Mouse (Mus musculus) forebrain, embryonic 10.5 days (tissue): Measurements from ENCODE around the gene D630003M21Rik. TPM values are rescaled to one million over a fixed set of nuclear protein-coding genes. Genes with fewer than 3 reads are reported as not detected.
A peak's percentile ranks its signal among the peaks of the same experiment; 100 is the strongest.

Source experiments
- DNase-seq: peaks from one replicate; pipeline ENCODE4 v3.0.0-alpha.2; 2017; ENCODE audit warnings: low spot score; ENCODE audit errors: extremely low spot score
- H3K27ac ChIP-seq: fragments of 300-500 bp; sonication (generic); 2 replicates; pipeline ENCODE4 v1.5.1; 2016; ENCODE audit warnings: mild to moderate bottlenecking
- H3K27me3 ChIP-seq: fragments of 300-500 bp; sonication (generic); 2 replicates; pipeline ENCODE4 v1.6.1; 2016; ENCODE audit warnings: mild to moderate bottlenecking; ENCODE audit not compliant: poor library complexity, severe bottlenecking
- H3K36me3 ChIP-seq: fragments of 300-500 bp; sonication (generic); replicated peaks from 2 replicates; pipeline ENCODE4 v1.6.1; 2016; ENCODE audit warnings: mild to moderate bottlenecking, moderate library complexity
- H3K4me1 ChIP-seq: fragments of 300-500 bp; sonication (generic); 2 replicates; pipeline ENCODE4 v1.6.1; 2016
- H3K4me3 ChIP-seq: fragments of 300-500 bp; sonication (generic); 2 replicates; pipeline ENCODE4 v1.5.1; 2016; ENCODE audit warnings: mild to moderate bottlenecking, moderate library complexity
- H3K9me3 ChIP-seq: fragments of 300-500 bp; sonication (generic); 2 replicates; pipeline ENCODE4 v1.6.1; 2016; ENCODE audit warnings: mild to moderate bottlenecking, moderate library complexity
- WGBS: fragments of 180-500 bp; shearing (Covaris S2); methylation state at CpG from one replicate; pipeline ENCODE4 v1.1.7; 2016; 5-methylcytosine and 5-hydroxymethylcytosine counted together
- polyA plus RNA-seq: library from polyadenylated mRNA; unstranded; fragments of >200 nt; fragmentation: Nextera tagmentation; extraction: Ambion mirVana; gene quantifications from 2 replicates; pipeline ENCODE4 v1.2.1, GENCODE M21; 2016

D630003M21Rik gene
- polyA plus RNA-seq, result 2.3 and 3.1 TPM in 2 replicates

DNA sequence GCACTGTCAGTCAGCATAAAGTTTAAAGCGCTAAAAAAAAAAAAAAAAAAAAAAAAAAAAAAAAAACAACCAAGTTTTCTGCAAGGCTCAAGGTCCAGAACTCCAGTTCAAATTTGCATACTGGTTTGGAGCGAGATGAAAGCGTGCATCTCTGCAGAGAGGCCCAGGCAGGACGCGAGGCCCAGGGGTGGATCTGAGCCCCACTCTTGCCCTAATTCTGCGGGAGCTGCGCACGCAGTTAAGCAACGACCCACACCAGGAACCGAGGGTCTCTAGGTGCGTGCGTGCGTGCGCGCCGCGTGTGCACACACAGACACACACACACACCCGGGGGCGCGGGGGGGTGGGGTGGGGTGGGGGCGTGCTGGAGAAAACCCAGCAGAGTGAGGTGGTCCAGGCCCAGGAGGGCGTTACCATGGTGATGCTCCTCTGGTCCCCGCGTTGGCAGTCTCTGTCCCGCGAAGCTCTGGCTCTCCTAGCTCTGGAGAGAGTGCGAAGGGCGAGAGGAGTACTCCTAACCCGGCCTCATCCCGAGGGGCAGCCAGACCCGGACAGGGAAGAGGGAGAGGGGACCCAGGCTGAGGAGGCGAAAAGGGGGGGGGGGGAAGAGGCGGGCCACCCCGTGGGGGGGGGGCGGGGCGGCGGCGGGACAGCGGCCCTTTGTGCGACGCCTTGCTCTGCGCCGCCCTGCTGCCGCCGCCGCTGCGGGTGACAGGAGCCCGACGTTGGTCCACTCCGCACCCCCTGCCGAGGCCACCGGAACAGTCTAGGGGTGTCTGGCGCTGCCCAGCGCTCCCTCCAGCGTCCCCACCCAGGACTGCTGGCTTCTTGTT is at the start of gene D630003M21Rik:
Gene D630003M21Rik, minus strand, starts transcription at position 553 of the 833 bp plus-strand sequence.
- Histone ChIP-seq H3K9me3 (no peaks in the 10 kb centered on the region), H3K36me3 (no peaks in the 10 kb centered on the region), H3K27me3 (peaks cover 32% of the 10 kb centered on the region), H3K4me1 (peaks cover 36% of the 10 kb centered on the region), H3K4me3 (peak within 1 kb of the TSS; percentile 64), H3K27ac (peak within 1 kb of the TSS; percentile 82)
- under 1% methylated on average over 49 of the region's 55 CpGs for WGBS
- DNase-seq, result peak; percentile 67

DNA sequence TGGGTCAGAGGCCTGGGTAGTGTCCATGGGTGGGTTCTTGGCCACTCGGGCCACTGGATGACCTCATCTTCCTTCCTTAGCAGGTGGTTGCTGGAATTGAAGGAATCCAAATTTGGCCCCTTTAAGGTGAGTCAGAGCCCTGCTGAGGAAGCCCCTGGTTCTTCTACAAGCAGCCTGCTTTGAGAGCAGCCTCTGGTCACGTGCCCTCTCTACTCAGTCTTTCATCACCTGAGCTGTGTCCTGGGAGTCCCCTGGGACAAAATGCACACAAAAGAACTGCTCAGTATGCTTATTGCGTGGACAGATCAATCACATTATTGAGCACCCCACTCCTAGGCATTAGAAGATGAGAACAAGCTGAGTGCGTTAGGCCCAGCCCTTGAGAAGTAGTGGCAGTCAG is 47.9 kb upstream of the D630003M21Rik start:
- WGBS, result 85% methylated on average over 4 of the region's 4 CpGs
- H3K4me1 ChIP-seq, result peaks cover 31% of the 10 kb centered on the region

DNA sequence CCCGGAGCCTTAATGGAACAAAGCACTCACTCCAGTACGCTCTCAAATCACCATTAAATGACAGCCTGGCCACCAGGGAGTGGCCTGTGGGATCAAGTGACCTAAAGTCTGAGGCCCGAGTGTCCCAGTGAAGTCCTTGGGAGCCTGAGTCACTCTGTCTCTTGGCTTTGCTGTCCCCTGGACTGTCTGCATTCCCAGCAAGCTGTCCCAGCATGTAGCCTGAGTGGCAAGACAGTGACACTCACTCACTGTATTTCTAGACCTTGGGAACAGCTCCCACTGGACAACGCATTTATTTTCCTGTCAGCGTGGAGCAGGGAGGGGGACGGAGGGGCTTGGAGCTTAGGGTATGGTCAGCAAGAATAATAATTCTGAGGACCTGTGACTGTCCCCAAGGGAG is 47.4 kb upstream of the D630003M21Rik start:
- H3K27ac ChIP-seq, result no peak overlapping the region
- WGBS, result 80% methylated on average over 6 of the region's 6 CpGs
- no peak overlapping the region for H3K4me3 ChIP-seq
- H3K4me1 ChIP-seq, result peaks cover 27% of the 10 kb centered on the region
- no peak for DNase-seq
- no peaks in the 10 kb centered on the region for H3K27me3 ChIP-seq
- no peaks in the 10 kb centered on the region for H3K9me3 ChIP-seq
- no peaks in the 10 kb centered on the region for H3K36me3 ChIP-seq

More for the DNA sequence above, 47.9 kb upstream of the D630003M21Rik start:
- no peak overlapping the region for H3K27ac ChIP-seq
- H3K27me3 ChIP-seq, result 0 out of 2 replicates have a peak, but pooled peaks cover 2% of the 10 kb centered on the region
- no peaks in the 10 kb centered on the region for H3K9me3 ChIP-seq
- H3K36me3 ChIP-seq, result no peaks in the 10 kb centered on the region
- no peak overlapping the region for H3K4me3 ChIP-seq
- no peak for DNase-seq

DNA sequence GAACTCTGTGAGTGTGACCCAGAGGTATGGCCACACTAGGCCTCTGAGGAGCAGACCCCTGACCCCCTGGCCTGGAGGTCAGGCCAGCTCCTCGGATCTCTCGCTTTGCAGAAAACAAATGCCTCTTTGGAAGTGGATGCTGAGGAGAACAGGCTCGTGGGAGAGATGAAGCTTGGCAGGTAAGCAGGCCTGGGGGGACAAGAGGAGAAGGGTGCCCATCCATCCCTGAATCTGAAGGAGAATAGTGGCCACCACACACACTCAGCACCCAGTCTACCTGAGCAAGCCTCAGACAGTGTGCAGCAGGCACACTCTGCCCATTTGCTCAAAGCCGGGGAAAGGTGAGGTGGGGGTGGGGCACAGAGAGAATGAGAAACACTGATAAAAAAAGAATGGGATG is 46.8 kb upstream of the D630003M21Rik start:
- WGBS, result 74% methylated on average over 4 of the region's 4 CpGs
- Histone ChIP-seq H3K9me3 (no peaks in the 10 kb centered on the region), H3K27me3 (no peaks in the 10 kb centered on the region), H3K36me3 (no peaks in the 10 kb centered on the region), H3K27ac (no peak overlapping the region), H3K4me3 (no peak overlapping the region), H3K4me1 (peaks cover 22% of the 10 kb centered on the region)
- DNase-seq, result no peak

DNA sequence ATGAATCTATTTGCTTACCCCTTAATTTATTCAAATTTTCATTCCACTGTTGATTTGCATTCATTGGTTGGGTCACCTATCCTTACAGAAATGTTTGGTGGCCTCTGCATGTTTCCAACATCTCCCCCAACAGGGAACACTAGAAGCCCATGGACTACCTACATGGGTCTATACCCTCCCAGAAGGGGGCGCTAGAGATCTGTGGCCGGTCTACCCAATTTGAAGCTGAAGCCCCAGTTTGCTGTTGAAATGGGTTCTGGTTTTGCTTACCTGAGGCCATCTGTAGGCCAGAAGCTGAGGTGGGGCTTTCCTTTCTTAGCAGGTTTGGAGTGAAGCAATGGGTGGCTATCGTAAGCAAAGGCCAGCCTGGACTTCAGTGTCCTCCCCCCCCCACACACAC is 46.3 kb upstream of the D630003M21Rik start:
- no peaks in the 10 kb centered on the region for H3K27me3 ChIP-seq
- WGBS, result 88% methylated on average over 3 of the region's 3 CpGs
- no peaks in the 10 kb centered on the region for H3K9me3 ChIP-seq
- H3K4me1 ChIP-seq, result peaks cover 22% of the 10 kb centered on the region
- DNase-seq, result no peak
- H3K4me3 ChIP-seq, result no peak overlapping the region
- H3K27ac ChIP-seq, result no peak overlapping the region
- H3K36me3 ChIP-seq, result no peaks in the 10 kb centered on the region

DNA sequence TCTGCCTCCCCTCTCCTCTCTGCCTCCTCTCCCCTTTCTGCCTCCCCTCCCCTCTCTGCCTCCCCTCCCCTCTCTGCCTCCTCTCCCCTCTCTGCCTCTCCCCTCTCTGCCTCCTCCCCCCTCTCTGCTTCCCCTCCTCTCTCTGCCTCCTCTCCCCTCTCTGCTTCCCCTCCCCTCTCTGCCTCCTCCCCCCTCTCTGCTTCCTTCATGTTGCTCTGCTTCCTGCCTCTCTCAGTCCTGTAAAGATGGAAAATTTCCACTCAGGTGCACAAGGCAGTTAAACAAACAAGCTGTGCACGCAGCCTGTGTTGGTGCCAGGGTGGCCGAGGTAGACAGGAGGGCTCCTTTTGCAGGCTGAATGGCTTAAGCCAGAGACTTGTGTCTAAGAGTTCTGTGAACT is 44.6 kb upstream of the D630003M21Rik start:
- H3K27ac ChIP-seq, result peak overlapping the region; percentile 44
- no peaks in the 10 kb centered on the region for H3K9me3 ChIP-seq
- no peaks in the 10 kb centered on the region for H3K27me3 ChIP-seq
- no peak for DNase-seq
- no peak overlapping the region for H3K4me3 ChIP-seq
- peaks cover 22% of the 10 kb centered on the region for H3K4me1 ChIP-seq
- 44% methylated on average over 2 of the region's 2 CpGs for WGBS
- H3K36me3 ChIP-seq, result no peaks in the 10 kb centered on the region

DNA sequence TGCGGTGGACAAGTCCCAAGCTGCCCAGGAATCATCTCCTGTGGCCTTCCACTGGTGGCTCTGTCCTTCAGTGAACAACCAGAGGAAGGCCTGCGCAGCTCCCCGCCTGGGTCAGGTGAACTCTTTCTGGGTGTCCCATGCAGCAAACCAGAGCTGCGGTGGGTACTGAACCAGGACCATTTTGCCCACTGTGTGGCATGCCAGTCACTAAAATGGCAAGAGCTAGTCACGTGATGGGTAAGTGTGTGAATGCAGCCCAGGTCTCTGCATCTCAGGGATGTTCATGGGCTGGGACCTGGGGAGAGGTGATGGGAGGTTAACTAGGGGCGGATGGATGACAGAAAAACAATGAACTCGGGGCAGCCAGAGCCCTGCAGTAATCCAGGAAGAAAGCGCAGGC is 41.0 kb upstream of the D630003M21Rik start:
- Histone ChIP-seq H3K4me3 (no peak overlapping the region), H3K36me3 (no peaks in the 10 kb centered on the region), H3K27ac (no peak overlapping the region), H3K9me3 (no peaks in the 10 kb centered on the region), H3K27me3 (no peaks in the 10 kb centered on the region), H3K4me1 (peaks cover 12% of the 10 kb centered on the region)
- DNase-seq, result no peak
- WGBS, result 78% methylated on average over 8 of the region's 8 CpGs

DNA sequence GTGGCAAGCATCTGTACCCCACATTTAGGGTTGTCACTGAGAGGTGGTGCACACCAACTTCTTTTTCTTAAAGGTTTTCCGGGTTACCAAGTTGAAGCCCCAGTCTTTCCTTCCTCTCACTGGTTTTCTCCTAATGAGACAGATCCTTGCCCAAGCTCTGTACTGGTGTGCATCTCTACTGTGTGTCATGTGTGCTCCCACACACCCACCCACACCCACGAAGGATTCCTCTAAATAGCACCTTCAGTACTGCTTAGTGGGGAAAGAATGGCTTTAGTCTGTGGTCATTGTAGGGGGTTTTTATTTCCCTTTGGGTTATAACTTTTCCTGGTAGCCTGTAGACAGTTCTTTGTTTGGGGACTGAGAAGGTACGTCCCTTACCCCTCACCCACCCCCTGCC is 35.9 kb upstream of the D630003M21Rik start:
- Histone ChIP-seq H3K4me1 (no peaks in the 10 kb centered on the region), H3K9me3 (no peaks in the 10 kb centered on the region), H3K4me3 (no peak overlapping the region), H3K27me3 (no peaks in the 10 kb centered on the region), H3K27ac (no peak overlapping the region), H3K36me3 (no peaks in the 10 kb centered on the region)
- no peak for DNase-seq
- WGBS, result 81% methylated on average over 3 of the region's 3 CpGs

DNA sequence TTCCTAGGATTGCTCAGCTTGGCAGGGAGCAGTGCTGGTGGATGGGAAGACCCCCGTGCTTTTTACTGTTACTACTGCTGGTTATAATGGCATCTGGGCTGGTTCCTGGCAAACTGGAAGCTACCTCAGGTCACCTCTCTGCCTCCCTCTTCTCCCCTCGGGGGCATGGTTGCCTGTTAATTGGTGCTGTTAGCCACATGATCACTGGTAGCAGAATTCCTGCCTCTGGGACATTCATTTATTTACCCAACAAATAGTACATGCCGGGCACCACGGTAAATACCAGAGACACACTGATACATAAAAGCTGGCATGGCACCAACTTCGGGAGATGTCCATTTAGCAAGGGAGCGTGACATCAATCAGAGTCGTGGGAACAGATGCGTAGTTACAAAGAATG is 30.5 kb upstream of the D630003M21Rik start:
- 83% methylated on average over 8 of the region's 8 CpGs for WGBS
- DNase-seq, result no peak
- Histone ChIP-seq H3K4me1 (peaks cover 31% of the 10 kb centered on the region), H3K27ac (no peak overlapping the region), H3K9me3 (no peaks in the 10 kb centered on the region), H3K27me3 (peaks cover 14% of the 10 kb centered on the region), H3K4me3 (no peak overlapping the region), H3K36me3 (no peaks in the 10 kb centered on the region)

DNA sequence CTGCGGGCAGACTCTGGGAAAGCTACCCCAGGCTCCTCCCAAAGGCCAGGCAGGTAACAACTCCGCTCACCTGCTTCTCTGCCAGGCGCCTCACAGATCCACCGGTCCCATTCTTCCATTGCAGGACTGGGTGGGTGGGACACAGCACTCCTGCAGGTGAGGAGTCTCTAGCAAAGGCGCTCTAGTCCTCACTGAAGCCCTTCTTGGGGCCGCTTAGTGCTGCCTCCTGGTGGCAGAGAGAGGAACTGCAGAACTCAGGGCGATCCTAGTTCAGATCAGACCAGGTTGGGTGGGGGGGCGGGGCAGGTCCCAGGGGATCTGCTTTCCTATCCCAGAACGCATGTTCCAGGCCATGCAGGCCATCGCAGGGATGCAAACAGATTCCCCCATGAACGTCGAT is 29.8 kb upstream of the D630003M21Rik start:
- H3K4me1 ChIP-seq, result peaks cover 31% of the 10 kb centered on the region

DNA sequence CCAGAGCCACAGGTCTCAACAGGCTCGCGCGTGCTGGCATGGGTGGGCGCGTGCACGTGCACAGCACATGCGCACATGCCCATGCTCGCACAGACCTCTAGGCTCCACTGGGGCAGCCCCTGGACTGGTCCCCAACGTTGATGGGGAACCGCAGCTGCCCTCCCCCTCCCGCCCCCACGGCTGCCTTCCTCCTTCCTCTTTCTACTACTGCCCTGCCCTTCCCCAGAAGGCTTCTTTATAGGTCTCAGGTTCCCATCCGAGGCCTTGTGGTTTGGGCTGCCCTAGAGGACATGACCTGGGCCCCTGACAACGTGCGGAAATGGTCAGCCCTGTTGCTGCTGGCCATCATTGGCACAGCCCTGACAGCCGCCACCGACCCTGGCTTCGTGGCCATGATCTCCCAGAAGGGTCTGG is 29.0 kb upstream of the D630003M21Rik start, which contains the start of gene Bpi:
Gene Bpi, plus strand, starts transcription at position 90 of the 414 bp plus-strand sequence.
- Histone ChIP-seq H3K4me1 (peaks cover 31% of the 10 kb centered on the region), H3K9me3 (no peaks in the 10 kb centered on the region), H3K27ac (0 out of 2 replicates have a peak within 1 kb of the TSS, but pooled peaks have one; percentile 40), H3K4me3 (no peak within 1 kb of the TSS), H3K36me3 (no peaks in the 10 kb centered on the region), H3K27me3 (peaks cover 14% of the 10 kb centered on the region)
- DNase-seq, result no peak
- WGBS, result 73% methylated on average over 18 of the region's 18 CpGs

More for the DNA sequence above, 29.8 kb upstream of the D630003M21Rik start:
- 7% methylated on average over 12 of the region's 12 CpGs for WGBS
- H3K27ac ChIP-seq, result no peak overlapping the region
- DNase-seq, result peak; percentile 79
- peaks cover 14% of the 10 kb centered on the region for H3K27me3 ChIP-seq
- no peaks in the 10 kb centered on the region for H3K9me3 ChIP-seq
- no peaks in the 10 kb centered on the region for H3K36me3 ChIP-seq
- no peak overlapping the region for H3K4me3 ChIP-seq

DNA sequence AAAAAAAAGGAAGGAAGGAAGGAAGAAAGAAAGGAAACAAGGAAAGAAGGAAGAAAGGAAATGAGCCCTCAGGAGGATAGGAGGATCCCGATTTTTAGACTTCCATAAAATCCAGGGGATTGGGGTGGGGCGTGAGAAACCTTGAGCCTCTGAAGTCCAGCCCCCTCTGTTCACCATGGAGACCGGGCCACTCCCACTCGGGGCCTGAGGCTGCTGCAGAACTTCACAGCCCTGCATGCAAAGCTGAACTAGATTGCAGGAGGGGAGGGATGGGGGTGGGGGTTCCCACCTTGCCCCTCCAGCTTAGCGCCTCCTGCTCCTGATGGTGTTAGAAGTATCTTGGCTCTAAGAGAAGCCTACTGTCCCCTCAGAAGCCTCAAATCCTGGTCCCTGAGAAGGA is 27.9 kb upstream of the D630003M21Rik start:
- H3K27ac ChIP-seq, result 0 out of 2 replicates have a peak overlapping the region, but pooled peaks have one; percentile 40
- H3K27me3 ChIP-seq, result peaks cover 14% of the 10 kb centered on the region
- peaks cover 32% of the 10 kb centered on the region for H3K4me1 ChIP-seq
- WGBS, result 17% methylated on average over 5 of the region's 5 CpGs
- peak; percentile 34 for DNase-seq
- no peak overlapping the region for H3K4me3 ChIP-seq
- no peaks in the 10 kb centered on the region for H3K9me3 ChIP-seq
- H3K36me3 ChIP-seq, result no peaks in the 10 kb centered on the region

DNA sequence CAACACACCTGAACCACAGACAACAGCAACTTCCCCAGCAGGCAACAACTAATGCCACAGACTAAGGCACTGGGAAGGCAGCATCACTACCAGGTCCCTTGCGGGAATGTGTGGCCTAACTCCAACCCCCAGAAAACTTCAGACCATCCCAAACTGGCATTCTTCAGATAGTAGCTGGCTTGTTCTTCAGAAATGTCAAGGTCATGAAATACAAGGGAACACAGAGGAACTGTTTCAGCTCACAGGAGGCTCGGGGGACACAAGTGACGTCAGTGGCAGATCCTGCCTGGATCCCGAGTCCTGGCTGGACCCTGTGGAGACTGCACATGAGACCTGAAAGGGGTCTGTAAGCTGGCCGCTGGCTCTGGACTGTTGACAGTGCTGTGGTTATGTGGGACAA is 24.8 kb upstream of the D630003M21Rik start:
- H3K9me3 ChIP-seq, result no peaks in the 10 kb centered on the region
- no peak overlapping the region for H3K27ac ChIP-seq
- no peak for DNase-seq
- H3K4me1 ChIP-seq, result peaks cover 31% of the 10 kb centered on the region
- peaks cover 14% of the 10 kb centered on the region for H3K27me3 ChIP-seq
- no peaks in the 10 kb centered on the region for H3K36me3 ChIP-seq
- no peak overlapping the region for H3K4me3 ChIP-seq
- WGBS, result 80% methylated on average over 5 of the region's 5 CpGs
